Mouse (Mus musculus) kidney, adult 2 months (tissue): ENCODE data around the gene Sstr2. TPM values are rescaled to one million over a fixed set of nuclear protein-coding genes. Genes with fewer than 3 reads are reported as not detected.

Source experiments
- DNase-seq: peaks from one replicate; pipeline ENCODE4 v3.0.0; 2021
- H3K27ac ChIP-seq: fragments of 200-500 bp; 2 replicates; pipeline ENCODE4 v1.5.1; 2012; ENCODE audit warnings: low read depth, low read length, control low read depth, inconsistent platforms; ENCODE audit not compliant: insufficient read depth
- H3K27me3 ChIP-seq: fragments of 200-500 bp; replicated peaks from 2 replicates; pipeline ENCODE4 v1.6.1; 2012; ENCODE audit warnings: mild to moderate bottlenecking, moderate library complexity, low read length, inconsistent platforms; ENCODE audit not compliant: control insufficient read depth, insufficient read depth
- H3K36me3 ChIP-seq: fragments of 200-500 bp; 2 replicates; pipeline ENCODE4 v1.6.1; 2012; ENCODE audit warnings: mild to moderate bottlenecking, moderate library complexity, low read length, inconsistent platforms; ENCODE audit not compliant: control insufficient read depth, insufficient read depth
- H3K4me1 ChIP-seq: fragments of 200-500 bp; 2 replicates; pipeline ENCODE4 v1.6.1; 2011; ENCODE audit warnings: low read length; ENCODE audit not compliant: control insufficient read depth, insufficient read depth
- H3K4me3 ChIP-seq: fragments of 200-500 bp; 2 replicates; pipeline ENCODE4 v1.5.1; 2011; ENCODE audit warnings: mild to moderate bottlenecking, low read depth, low read length, control low read depth; ENCODE audit not compliant: insufficient read depth
- CTCF ChIP-seq: fragments of 200-500 bp; conservative IDR thresholded peaks from 2 replicates; pipeline ENCODE4 v1.5.1; 2011; ENCODE audit warnings: low read depth, mild to moderate bottlenecking, control low read depth, low read length, moderate library complexity, mixed read lengths; ENCODE audit not compliant: insufficient read depth, insufficient read length
- POLR2A ChIP-seq: fragments of 200-500 bp; IDR thresholded peaks from one replicate; pipeline ENCODE4 v1.6.1; 2011; ENCODE audit warnings: low read depth, low read length, control low read depth
- WGBS: fragments of 180-500 bp; shearing (Covaris S2); methylation state at CpG from one replicate; pipeline ENCODE4 v1.1.7; 2018; 5-methylcytosine and 5-hydroxymethylcytosine counted together
- polyA plus RNA-seq: library from polyadenylated mRNA; depleted of rRNA; stranded (reverse); fragments of >200 nt; gene quantifications from 2 replicates; pipeline ENCODE4 v1.2.3, GENCODE M21; 2012

Gene Sstr2
- polyA plus RNA-seq, 1 experiment, result 0.36 TPM

GRCm38 (mm10) chr11:113595144-113595543 lies 24.0 kb upstream of the Sstr2 start:
- 85% methylated on average over 5 of the region's 5 CpGs for WGBS
- TF ChIP-seq CTCF (no peak), POLR2A (no peak)
- DNase-seq, result no peak
- Histone ChIP-seq H3K27me3 (no peaks in the 10 kb centered on the region), H3K27ac (no peak overlapping the region), H3K4me1 (no peaks in the 10 kb centered on the region), H3K36me3 (no peaks in the 10 kb centered on the region), H3K4me3 (no peak overlapping the region)

- no peak overlapping the region for H3K4me3 ChIP-seq
- no peaks in the 10 kb centered on the region for H3K4me1 ChIP-seq
- 83% methylated on average over 3 of the region's 3 CpGs for WGBS
- H3K36me3 ChIP-seq, result no peaks in the 10 kb centered on the region
- TF ChIP-seq CTCF (no peak), POLR2A (no peak)
- no peak overlapping the region for H3K27ac ChIP-seq
- DNase-seq, result no peak
- no peaks in the 10 kb centered on the region for H3K27me3 ChIP-seq
Observed at GRCm38 (mm10) chr11:113597632-113598031, 21.5 kb upstream of the Sstr2 start.

GRCm38 (mm10) chr11:113600526-113601245 lies 18.5 kb upstream of the Sstr2 start:
- Histone ChIP-seq H3K27me3 (no peaks in the 10 kb centered on the region), H3K4me1 (no peaks in the 10 kb centered on the region), H3K36me3 (no peaks in the 10 kb centered on the region), H3K4me3 (no peak overlapping the region), H3K27ac (no peak overlapping the region)
- 53% methylated on average over 18 of the region's 18 CpGs for whole genome bisulfite sequencing
- DNase-seq, result peak; percentile 65
- TF ChIP-seq CTCF (no peak), POLR2A (no peak)

GRCm38 (mm10) chr11:113601616-113602343 lies 17.4 kb upstream of the Sstr2 start:
- no peak overlapping the region for H3K4me3 ChIP-seq
- 77% methylated on average over 12 of the region's 12 CpGs for WGBS
- TF ChIP-seq POLR2A (no peak), CTCF (no peak)
- H3K27ac ChIP-seq, result no peak overlapping the region
- H3K4me1 ChIP-seq, result no peaks in the 10 kb centered on the region
- H3K36me3 ChIP-seq, result no peaks in the 10 kb centered on the region
- DNase-seq, result no peak
- no peaks in the 10 kb centered on the region for H3K27me3 ChIP-seq

GRCm38 (mm10) chr11:113607556-113607955 lies 11.6 kb upstream of the Sstr2 start:
- 97% methylated on average over 12 of the region's 12 CpGs for WGBS
- TF ChIP-seq POLR2A (no peak), CTCF (no peak)

GRCm38 (mm10) chr11:113609581-113609980 lies 9.6 kb upstream of the Sstr2 start:
- Histone ChIP-seq H3K4me3 (no peak overlapping the region), H3K4me1 (peaks cover 6% of the 10 kb centered on the region), H3K27ac (no peak overlapping the region), H3K36me3 (no peaks in the 10 kb centered on the region), H3K27me3 (no peaks in the 10 kb centered on the region)
- peak; percentile 64 for DNase-seq
- 39% methylated on average over 5 of the region's 5 CpGs for WGBS
- TF ChIP-seq POLR2A (no peak), CTCF (no peak)

More at GRCm38 (mm10) chr11:113607556-113607955, 11.6 kb upstream of the Sstr2 start:
- Histone ChIP-seq H3K27ac (no peak overlapping the region), H3K36me3 (no peaks in the 10 kb centered on the region), H3K4me3 (no peak overlapping the region), H3K4me1 (peaks cover 6% of the 10 kb centered on the region), H3K27me3 (no peaks in the 10 kb centered on the region)
- DNase-seq, result no peak

- Histone ChIP-seq H3K27ac (no peak overlapping the region), H3K4me3 (no peak overlapping the region), H3K27me3 (no peaks in the 10 kb centered on the region), H3K36me3 (no peaks in the 10 kb centered on the region), H3K4me1 (peaks cover 6% of the 10 kb centered on the region)
- peak; percentile 62 for DNase-seq
- WGBS, result 23% methylated on average over 5 of the region's 5 CpGs
- TF ChIP-seq CTCF (no peak), POLR2A (no peak)
Observed at GRCm38 (mm10) chr11:113610266-113610665, 8.9 kb upstream of the Sstr2 start.
